Mouse (Mus musculus): ENCODE data around the gene Olfr970. TPM values are rescaled to one million over a fixed set of nuclear protein-coding genes. Genes with fewer than 3 reads are reported as not detected.
"Not testable (repeated sequence)": the region's sequence is repeated elsewhere in the genome, so short reads cannot be mapped to it uniquely, and the experiment has no call there.

Olfr970 gene
- not detected for total RNA-seq (2018; cell fraction: chromatin; rRNA removed)
- not detected for total RNA-seq (2018; cell fraction: cytosol; rRNA removed)
- total RNA-seq (2018; cell fraction: nucleus; rRNA removed): not detected
- polyA plus RNA-seq (2018): not detected in 3 replicates

GRCm38 (mm10) chr9:39808560-39808959 is at the start of gene Olfr970:
TSS of gene Olfr970 (plus strand) at chr9:39808860.
- 78% methylated on average over 4 of the region's 4 CpGs for WGBS (ENCODE audit: missing documents)
- Histone ChIP-seq H3K4me3 (ENCODE audit: inconsistent target) (no peak within 1 kb of the TSS), H3K36me3 (ENCODE audit: inconsistent target) (no peaks in the 10 kb centered on the region), H3K79me2 (ENCODE audit: inconsistent target) (no peaks in the 10 kb centered on the region), H3K27ac (no peak within 1 kb of the TSS)

DNA sequence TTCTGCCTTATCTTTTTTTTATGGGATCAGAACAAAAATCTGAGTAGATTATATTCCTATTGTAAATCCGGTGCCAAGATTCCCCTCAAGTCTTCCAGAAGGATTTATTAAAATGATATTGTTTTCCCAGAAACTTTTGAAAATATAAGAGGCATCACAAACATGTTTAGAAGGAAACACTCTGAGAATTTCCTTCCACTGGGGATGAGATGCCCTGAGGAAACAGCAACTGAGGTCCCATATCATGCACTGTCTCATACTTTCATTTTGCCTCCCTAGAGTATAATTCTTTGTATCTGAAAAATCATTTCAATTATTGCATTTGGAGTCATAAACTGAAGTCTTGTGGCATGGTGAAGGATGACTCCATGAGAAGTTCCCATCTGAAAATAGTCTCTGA is 25.5 kb upstream of the Olfr970 start, which contains the start of gene Olfr968:
Olfr968 (minus strand) TSS at position 101 of the 400 bp plus-strand sequence.
- Histone ChIP-seq H3K36me3 (ENCODE audit: inconsistent target) (no peaks in the 10 kb centered on the region), H3K79me2 (ENCODE audit: inconsistent target) (no peaks in the 10 kb centered on the region), H3K4me3 (ENCODE audit: inconsistent target) (no peak within 1 kb of the TSS), H3K27ac (no peak within 1 kb of the TSS)
- 80% methylated on average over 1 of the region's 1 CpGs for WGBS (ENCODE audit: missing documents)

DNA sequence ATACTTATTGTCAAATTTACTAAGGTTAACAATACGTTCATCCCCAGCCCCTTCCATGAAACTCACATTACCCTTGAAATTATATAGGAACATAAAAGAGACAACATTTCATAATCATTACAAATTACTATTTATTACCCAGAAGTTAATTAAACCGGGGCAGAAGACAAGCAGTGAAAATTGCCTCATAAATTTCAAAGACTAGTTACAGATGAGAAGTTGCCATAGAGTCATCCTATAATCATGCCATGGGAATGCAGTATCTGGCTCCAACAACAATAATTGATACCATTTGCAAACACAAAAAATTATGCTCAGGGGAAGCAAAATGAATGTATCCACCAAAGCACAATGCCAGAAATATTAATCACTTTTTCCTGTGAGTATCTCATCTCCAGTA is 18.1 kb upstream of the Olfr970 start, which contains the start of gene Olfr969:
Olfr969 (plus strand) TSS at position 388 of the 400 bp plus-strand sequence.
- Histone ChIP-seq H3K36me3 (ENCODE audit: inconsistent target) (no peaks in the 10 kb centered on the region), H3K27ac (no peak within 1 kb of the TSS), H3K4me3 (ENCODE audit: inconsistent target) (no peak within 1 kb of the TSS), H3K79me2 (ENCODE audit: inconsistent target) (no peaks in the 10 kb centered on the region)
- 76% methylated on average over 2 of the region's 2 CpGs for WGBS (ENCODE audit: missing documents)

GRCm38 (mm10) chr9:39836576-39836975 is 27.9 kb downstream of the Olfr970 start, which contains the start of gene Olfr971:
TSS of gene Olfr971 (plus strand) at chr9:39836876.
- WGBS (ENCODE audit: missing documents): no CpG with 5 or more reads among the region's 2 CpGs
- H3K27ac ChIP-seq; H3K79me2 ChIP-seq (ENCODE audit: inconsistent target); H3K4me3 ChIP-seq (ENCODE audit: inconsistent target); H3K36me3 ChIP-seq (ENCODE audit: inconsistent target): not testable (repeated sequence)

DNA sequence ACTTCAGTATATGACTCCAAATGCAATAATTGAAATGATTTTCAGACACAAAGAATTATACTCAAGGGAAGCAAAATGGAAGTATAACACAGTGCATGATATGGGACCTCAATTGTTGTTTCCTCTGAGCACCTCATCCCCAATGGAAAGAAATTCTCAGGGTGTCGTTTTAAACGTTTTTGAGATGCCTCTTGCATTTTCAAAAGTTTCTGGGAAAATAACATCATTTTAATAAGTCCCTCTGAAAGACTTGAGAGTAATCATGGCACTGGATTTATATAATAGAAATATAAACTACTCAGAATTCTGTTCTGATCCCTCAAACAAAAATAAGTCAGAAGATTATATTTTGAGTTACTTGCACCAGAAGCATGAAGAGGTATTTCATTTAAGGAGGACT is 57.5 kb downstream of the Olfr970 start, which contains the start of gene Olfr972:
Olfr972 (plus strand) TSS at position 301 of the 400 bp plus-strand sequence.
- no peak within 1 kb of the TSS for H3K4me3 ChIP-seq (ENCODE audit: inconsistent target)
- WGBS (ENCODE audit: missing documents): 69% methylated on average over 2 of the region's 2 CpGs
- no peaks in the 10 kb centered on the region for H3K79me2 ChIP-seq (ENCODE audit: inconsistent target)
- no peaks in the 10 kb centered on the region for H3K36me3 ChIP-seq (ENCODE audit: inconsistent target)
- H3K27ac ChIP-seq: no peak within 1 kb of the TSS

Other genes with a start within 250 kb of the Olfr970 start
- gene Olfr959, start 233.3 kb upstream of the Olfr970 start, polyA plus RNA-seq (2018): not detected in 3 replicates
- not detected in 3 replicates for gene AW551984, start 204.5 kb upstream of the Olfr970 start, polyA plus RNA-seq (2018)
- gene Olfr148, start 198.2 kb upstream of the Olfr970 start, polyA plus RNA-seq (2018): not detected in 3 replicates
- not detected in 3 replicates for gene Olfr960, start 187.5 kb upstream of the Olfr970 start, polyA plus RNA-seq (2018)
- gene Olfr961, start 163.8 kb upstream of the Olfr970 start, polyA plus RNA-seq (2018): not detected in 3 replicates
- gene Olfr963, start 141.7 kb upstream of the Olfr970 start, polyA plus RNA-seq (2018): not detected in 3 replicates
- gene Olfr149, start 101.7 kb upstream of the Olfr970 start, polyA plus RNA-seq (2018): not detected in 3 replicates
- not detected in 3 replicates for gene Olfr965, start 97.5 kb upstream of the Olfr970 start, polyA plus RNA-seq (2018)
- gene Olfr150, start 77.9 kb upstream of the Olfr970 start, polyA plus RNA-seq (2018): not detected in 3 replicates
- gene Olfr967, start 62.6 kb upstream of the Olfr970 start, polyA plus RNA-seq (2018): not detected in 3 replicates
- gene Olfr968, start 25.6 kb upstream of the Olfr970 start, polyA plus RNA-seq (2018): not detected in 3 replicates
- gene Olfr969, start 17.9 kb upstream of the Olfr970 start, polyA plus RNA-seq (2018): not detected in 3 replicates
- not detected in 3 replicates for gene Olfr971, start 28.0 kb downstream of the Olfr970 start, polyA plus RNA-seq (2018)
- not detected in 3 replicates for gene Olfr972, start 57.6 kb downstream of the Olfr970 start, polyA plus RNA-seq (2018)
- gene Olfr229, start 98.5 kb downstream of the Olfr970 start, polyA plus RNA-seq (2018): not detected in 3 replicates
- not detected in 3 replicates for gene Olfr974, start 128.6 kb downstream of the Olfr970 start, polyA plus RNA-seq (2018)
- gene Olfr975, start 143.2 kb downstream of the Olfr970 start, polyA plus RNA-seq (2018): not detected in 3 replicates
- gene Olfr976, start 152.3 kb downstream of the Olfr970 start, polyA plus RNA-seq (2018): not detected in 3 replicates
- not detected in 3 replicates for gene Olfr978, start 183.3 kb downstream of the Olfr970 start, polyA plus RNA-seq (2018)
- gene Olfr979, start 194.6 kb downstream of the Olfr970 start, polyA plus RNA-seq (2018): not detected in 3 replicates
- gene Olfr980, start 200.7 kb downstream of the Olfr970 start, polyA plus RNA-seq (2018): not detected in 3 replicates
- gene Olfr981, start 212.6 kb downstream of the Olfr970 start, polyA plus RNA-seq (2018): not detected in 3 replicates

All from macrophage (primary cell).